Mouse (Mus musculus) lung, postnatal 0 days (tissue): ENCODE measurements around the gene Rel. TPM values are rescaled to one million over a fixed set of nuclear protein-coding genes. Genes with fewer than 3 reads are reported as not detected.

Experiments used
- ATAC-seq: fragments of 200-750 bp; cut with Nextera tagmentation; 2 replicates; pipeline ENCODE4 v1.8.0; 2017; ENCODE audit warnings: moderate library complexity
- DNase-seq: peaks from one replicate; pipeline ENCODE4 v3.0.0-alpha.2; 2016; ENCODE audit warnings: low spot score
- H3K27ac ChIP-seq: fragments of 300-500 bp; sonication (generic); 2 replicates; pipeline ENCODE4 v1.5.1; 2014; ENCODE audit warnings: antibody characterized with exemption, mild to moderate bottlenecking, low read length, mixed read lengths
- H3K27me3 ChIP-seq: fragments of 300-500 bp; sonication (generic); replicated peaks from 2 replicates; pipeline ENCODE4 v1.6.1; 2014; ENCODE audit warnings: low read length, mixed read lengths; ENCODE audit not compliant: insufficient read depth
- H3K36me3 ChIP-seq: fragments of 300-500 bp; sonication (generic); 2 replicates; pipeline ENCODE4 v1.6.1; 2014; ENCODE audit warnings: low read length, mixed read lengths; ENCODE audit not compliant: insufficient read depth
- H3K4me1 ChIP-seq: fragments of 300-500 bp; sonication (generic); 2 replicates; pipeline ENCODE4 v1.6.1; 2014; ENCODE audit warnings: antibody characterized with exemption, low read depth, low read length, mixed read lengths; ENCODE audit not compliant: insufficient read depth
- H3K4me2 ChIP-seq: fragments of 300-500 bp; sonication (generic); replicated peaks from 2 replicates; pipeline ENCODE4 v1.6.1; 2014; ENCODE audit warnings: low read depth, mild to moderate bottlenecking, low read length, moderate library complexity, mixed read lengths
- H3K4me3 ChIP-seq: fragments of 300-500 bp; sonication (generic); 2 replicates; pipeline ENCODE4 v1.5.1; 2014; ENCODE audit warnings: low read depth, low read length
- H3K9ac ChIP-seq: fragments of 300-500 bp; sonication (generic); replicated peaks from 2 replicates; pipeline ENCODE4 v1.6.1; 2014; ENCODE audit warnings: low read depth, mild to moderate bottlenecking
- H3K9me3 ChIP-seq: fragments of 300-500 bp; sonication (generic); 2 replicates; pipeline ENCODE4 v1.6.1; 2016; ENCODE audit warnings: low read length, mixed read lengths
- CTCF ChIP-seq: IDR thresholded peaks from 2 replicates; pipeline ENCODE4 v1.5.1; 2016; ENCODE audit warnings: antibody characterized with exemption, mild to moderate bottlenecking
- EP300 ChIP-seq: IDR thresholded peaks from 2 replicates; pipeline ENCODE4 v1.6.1; 2016; ENCODE audit warnings: antibody characterized with exemption, mild to moderate bottlenecking, control low read depth
- WGBS: fragments of 180-500 bp; shearing (Covaris S2); extraction: QIAGEN DNeasy Blood & Tissue Kit; methylation state at CpG from one replicate; pipeline ENCODE4 v1.1.7; 2014; 5-methylcytosine and 5-hydroxymethylcytosine counted together
- polyA plus RNA-seq: library from polyadenylated mRNA; unstranded; fragments of >200 nt; fragmentation: Nextera tagmentation; extraction: Ambion mirVana; gene quantifications from 2 replicates; pipeline ENCODE4 v1.2.1, GENCODE M21; 2015

Gene Rel
- polyA plus RNA-seq, 1 experiment from 2014 or later = 1.1 TPM

- ATAC-seq (no peak), DNase-seq (no peak)
- 95% methylated on average over 3 of the region's 3 CpGs for WGBS
- no peak overlapping the region for H3K4me3 ChIP-seq
- no peak overlapping the region for H3K27ac ChIP-seq
- no peak for TF ChIP-seq EP300
- no peak for TF ChIP-seq CTCF
- no peaks in the 10 kb centered on the region for H3K27me3 ChIP-seq
- no peak overlapping the region for H3K9ac ChIP-seq
- no peaks in the 10 kb centered on the region for H3K4me1 ChIP-seq
- no peaks in the 10 kb centered on the region for H3K9me3 ChIP-seq
- H3K4me2 ChIP-seq = no peak overlapping the region
- H3K36me3 ChIP-seq = no peaks in the 10 kb centered on the region
Measured at GRCm38 (mm10) chr11:23701831-23702230, 68.9 kb downstream of the Rel start.

GRCm38 (mm10) chr11:23699414-23700095, 71.2 kb downstream of the Rel start:
- Histone ChIP-seq H3K27me3 (no peaks in the 10 kb centered on the region), H3K27ac (no peak overlapping the region), H3K9ac (no peak overlapping the region), H3K4me2 (no peak overlapping the region), H3K4me3 (no peak overlapping the region), H3K4me1 (no peaks in the 10 kb centered on the region), H3K36me3 (no peaks in the 10 kb centered on the region), H3K9me3 (no peaks in the 10 kb centered on the region)
- 62% methylated on average over 3 of the region's 3 CpGs for WGBS
- no peak for TF ChIP-seq CTCF
- no peak for TF ChIP-seq EP300
- no peak for DNase-seq
- no peak for ATAC-seq

GRCm38 (mm10) chr11:23698526-23698925, 72.2 kb downstream of the Rel start:
- ATAC-seq (no peak), DNase-seq (no peak)
- H3K27ac ChIP-seq = no peak overlapping the region
- no peaks in the 10 kb centered on the region for H3K36me3 ChIP-seq
- no peak overlapping the region for H3K4me2 ChIP-seq
- H3K9ac ChIP-seq = no peak overlapping the region
- no peaks in the 10 kb centered on the region for H3K27me3 ChIP-seq
- no peak overlapping the region for H3K4me3 ChIP-seq
- TF ChIP-seq CTCF (no peak), EP300 (no peak)
- 65% methylated on average over 2 of the region's 2 CpGs for WGBS
- no peaks in the 10 kb centered on the region for H3K4me1 ChIP-seq
- H3K9me3 ChIP-seq = no peaks in the 10 kb centered on the region

GRCm38 (mm10) chr11:23695847-23696246, 74.9 kb downstream of the Rel start:
- Histone ChIP-seq H3K36me3 (no peaks in the 10 kb centered on the region), H3K4me3 (no peak overlapping the region), H3K9ac (no peak overlapping the region), H3K27me3 (no peaks in the 10 kb centered on the region), H3K9me3 (no peaks in the 10 kb centered on the region), H3K4me1 (no peaks in the 10 kb centered on the region), H3K27ac (no peak overlapping the region), H3K4me2 (no peak overlapping the region)
- DNase-seq (peak; percentile 40), ATAC-seq (no peak)
- TF ChIP-seq EP300 = no peak
- TF ChIP-seq CTCF = no peak

GRCm38 (mm10) chr11:23693286-23693685, 77.5 kb downstream of the Rel start:
- Histone ChIP-seq H3K4me1 (no peaks in the 10 kb centered on the region), H3K36me3 (no peaks in the 10 kb centered on the region), H3K27me3 (no peaks in the 10 kb centered on the region), H3K9me3 (no peaks in the 10 kb centered on the region), H3K9ac (no peak overlapping the region), H3K27ac (no peak overlapping the region), H3K4me3 (no peak overlapping the region), H3K4me2 (no peak overlapping the region)
- 93% methylated on average over 2 of the region's 2 CpGs for WGBS
- no peak for TF ChIP-seq CTCF
- TF ChIP-seq EP300 = no peak
- no peak for ATAC-seq
- DNase-seq = no peak

GRCm38 (mm10) chr11:23688060-23688459, 82.7 kb downstream of the Rel start:
- DNase-seq (no peak), ATAC-seq (no peak)
- Histone ChIP-seq H3K4me1 (no peaks in the 10 kb centered on the region), H3K27ac (no peak overlapping the region), H3K36me3 (no peaks in the 10 kb centered on the region), H3K9me3 (no peaks in the 10 kb centered on the region), H3K27me3 (no peaks in the 10 kb centered on the region), H3K9ac (no peak overlapping the region), H3K4me2 (no peak overlapping the region), H3K4me3 (no peak overlapping the region)
- no peak for TF ChIP-seq EP300
- TF ChIP-seq CTCF = no peak
- 92% methylated on average over 1 of the region's 1 CpGs for whole genome bisulfite sequencing

Other genes starting within 250 kb of the Rel start
- gene 1700093K21Rik, start 249.8 kb downstream of the Rel start, polyA plus RNA-seq = 0.14 and 0.20 TPM in 2 replicates
- 18.8 and 22.3 TPM in 2 replicates for gene 0610010F05Rik, start 137.3 kb downstream of the Rel start, polyA plus RNA-seq
- gene Pus10, start 105.3 kb downstream of the Rel start, polyA plus RNA-seq = 11.1 and 11.7 TPM in 2 replicates
- 22.2 and 31.8 TPM in 2 replicates for gene Pex13, start 105.0 kb downstream of the Rel start, polyA plus RNA-seq
- gene Papolg, start 124.3 kb upstream of the Rel start, polyA plus RNA-seq = 7.3 and 7.4 TPM in 2 replicates